Mouse (Mus musculus): ENCODE data around the gene Ptms. TPM values are rescaled to one million over a fixed set of nuclear protein-coding genes. Genes with fewer than 3 reads are reported as not detected.
A peak's percentile ranks its signal among the peaks of the same experiment; 100 is the strongest.

Gene Ptms
- polyA plus RNA-seq, 1 experiment from 2014 or later: 864 TPM

DNA sequence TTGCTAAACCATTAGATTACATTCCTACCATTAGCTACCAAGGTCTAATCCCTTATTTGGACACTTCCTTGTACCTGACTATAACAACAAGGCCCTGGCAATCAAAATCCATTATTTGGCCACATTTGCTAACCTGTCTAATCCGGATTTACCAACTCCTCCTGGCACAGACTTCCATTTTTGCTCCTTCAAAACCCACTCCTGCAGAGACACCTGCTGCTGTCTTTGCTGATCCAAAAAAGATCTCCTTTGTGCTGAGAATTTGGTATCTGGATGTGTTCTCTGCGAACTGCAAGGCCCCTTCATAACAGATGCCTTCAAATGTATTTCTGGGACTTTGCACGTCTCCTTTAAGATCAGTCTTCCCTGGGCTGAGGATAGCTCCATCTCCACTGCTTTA, 23.6 kb upstream of the Ptms start:
- H3K27me3 ChIP-seq: no peaks in the 10 kb centered on the region
- no peak overlapping the region for H3K27ac ChIP-seq (replicated peaks)
- 90% methylated on average over 3 of the region's 3 CpGs for WGBS
- H3K36me3 ChIP-seq: peaks cover 7% of the 10 kb centered on the region
- no peak for ATAC-seq (ENCODE audit: low FRiP score, low read depth)
- no peaks in the 10 kb centered on the region for H3K4me1 ChIP-seq (replicated peaks)
- H3K9ac ChIP-seq: no peak overlapping the region
- no peak overlapping the region for H3K4me3 ChIP-seq
- H3K4me2 ChIP-seq: no peak overlapping the region
- H3K9me3 ChIP-seq: no peaks in the 10 kb centered on the region

DNA sequence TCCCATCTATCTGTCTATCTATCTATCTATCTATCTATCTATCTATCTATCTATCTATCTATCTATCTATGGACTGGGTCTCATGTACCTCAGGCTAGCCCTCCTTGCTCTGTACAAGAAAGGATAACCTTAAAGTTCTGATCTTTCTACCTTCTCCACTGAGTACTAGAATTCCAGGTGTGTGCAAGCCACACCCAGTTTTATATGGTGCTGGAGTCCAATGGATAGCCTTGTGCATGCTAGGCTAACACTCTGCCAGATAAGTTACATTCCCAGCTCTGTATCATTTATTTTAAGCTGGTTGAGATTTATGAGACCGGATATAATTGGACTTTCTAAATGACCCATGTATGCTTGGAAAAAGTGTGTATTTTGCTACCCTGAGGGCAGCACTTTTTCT, 21.8 kb upstream of the Ptms start:
- H3K9me3 ChIP-seq: no peaks in the 10 kb centered on the region
- no peak overlapping the region for H3K4me2 ChIP-seq
- no peaks in the 10 kb centered on the region for H3K4me1 ChIP-seq (replicated peaks)
- H3K4me3 ChIP-seq: no peak overlapping the region
- no peaks in the 10 kb centered on the region for H3K27me3 ChIP-seq
- no peak overlapping the region for H3K27ac ChIP-seq (replicated peaks)
- H3K36me3 ChIP-seq: peaks cover 24% of the 10 kb centered on the region
- no peak overlapping the region for H3K9ac ChIP-seq
- 95% methylated on average over 1 of the region's 1 CpGs for WGBS
- no peak for ATAC-seq (ENCODE audit: low FRiP score, low read depth)

DNA sequence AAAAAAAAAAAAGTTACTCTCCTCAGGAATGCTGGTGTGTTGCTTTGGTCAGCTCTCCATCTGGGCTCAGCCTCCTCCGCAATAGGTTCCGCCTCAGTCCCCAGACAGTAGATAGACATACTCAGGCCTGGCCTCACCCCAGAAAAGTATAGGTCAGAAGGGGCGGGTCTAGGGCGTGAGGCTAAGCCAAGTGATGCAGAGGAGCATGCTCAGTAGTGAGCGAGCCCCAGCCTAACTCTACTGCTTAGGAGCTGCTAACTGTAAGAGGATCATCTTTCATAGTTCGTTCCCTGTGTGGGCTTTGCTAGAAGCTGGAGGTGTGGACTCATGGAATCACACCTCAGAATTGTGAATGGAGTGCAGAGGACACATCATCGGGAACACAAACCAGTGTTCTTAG, 18.7 kb upstream of the Ptms start:
- Histone ChIP-seq H3K4me1 (replicated peaks) (peaks cover 4% of the 10 kb centered on the region; the same call in 1 of the 2 replicates), H3K27me3 (no peaks in the 10 kb centered on the region), H3K4me3 (no peak overlapping the region), H3K4me2 (no peak overlapping the region), H3K9me3 (no peaks in the 10 kb centered on the region), H3K27ac (replicated peaks) (no peak overlapping the region), H3K36me3 (peaks cover 53% of the 10 kb centered on the region), H3K9ac (no peak overlapping the region)
- 98% methylated on average over 7 of the region's 7 CpGs for WGBS
- ATAC-seq (ENCODE audit: low FRiP score, low read depth): no peak

DNA sequence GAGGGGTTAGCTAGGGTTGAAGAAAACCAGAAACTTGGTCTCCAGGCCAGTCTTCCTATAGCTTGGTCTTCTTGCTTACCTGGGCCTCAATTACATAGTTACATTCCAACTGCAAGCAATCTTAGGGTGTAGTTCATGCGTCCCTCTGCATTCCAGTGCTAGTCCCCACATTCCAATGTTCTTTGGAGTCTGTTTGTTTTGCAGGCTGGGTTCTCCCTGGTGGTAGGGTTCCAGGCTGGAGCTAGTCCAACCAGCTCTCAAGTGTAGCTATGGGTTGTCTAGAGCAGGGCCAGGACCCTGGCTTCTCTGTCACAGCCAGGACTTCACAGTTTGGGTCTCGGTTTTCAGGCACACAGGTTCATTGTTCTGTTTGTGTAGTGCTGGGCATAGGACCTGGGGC, 17.6 kb upstream of the Ptms start:
- Histone ChIP-seq H3K9ac (no peak overlapping the region), H3K36me3 (peaks cover 58% of the 10 kb centered on the region)
- ATAC-seq (ENCODE audit: low FRiP score, low read depth): no peak

DNA sequence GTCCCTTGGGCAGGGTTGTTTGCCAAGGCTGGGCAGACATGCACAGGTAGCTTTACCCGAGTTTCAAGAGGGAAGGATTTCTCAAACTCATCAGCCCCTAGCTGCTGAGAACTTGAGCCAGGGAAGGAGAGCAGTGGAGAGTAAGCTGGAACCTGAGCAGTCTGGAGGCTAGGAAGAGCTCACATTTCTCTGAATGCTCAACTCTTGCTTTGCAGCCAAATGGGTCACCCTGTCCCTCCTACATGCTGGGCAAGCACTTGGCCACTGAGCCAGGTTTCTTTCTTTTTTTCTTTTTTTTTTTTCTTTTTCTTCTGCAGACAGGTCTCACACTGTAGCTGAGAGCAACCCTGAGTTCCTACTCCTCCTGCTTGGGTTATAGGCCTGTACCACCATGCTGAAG, 16.8 kb upstream of the Ptms start:
- no peak for ATAC-seq (ENCODE audit: low FRiP score, low read depth)
- no peaks in the 10 kb centered on the region for H3K27me3 ChIP-seq
- H3K9me3 ChIP-seq: no peaks in the 10 kb centered on the region
- H3K27ac ChIP-seq (replicated peaks): no peak overlapping the region
- no peak overlapping the region for H3K4me3 ChIP-seq
- H3K36me3 ChIP-seq: peaks cover 58% of the 10 kb centered on the region
- no peak overlapping the region for H3K4me2 ChIP-seq
- WGBS: 78% methylated on average over 1 of the region's 1 CpGs
- H3K9ac ChIP-seq: no peak overlapping the region
- H3K4me1 ChIP-seq (replicated peaks): peaks cover 19% of the 10 kb centered on the region

More for the DNA sequence above, 17.6 kb upstream of the Ptms start:
- H3K27ac ChIP-seq (replicated peaks): no peak overlapping the region
- H3K4me3 ChIP-seq: no peak overlapping the region
- H3K9me3 ChIP-seq: no peaks in the 10 kb centered on the region
- WGBS: 86% methylated on average over 2 of the region's 2 CpGs
- no peak overlapping the region for H3K4me2 ChIP-seq
- no peaks in the 10 kb centered on the region for H3K27me3 ChIP-seq
- peaks cover 13% of the 10 kb centered on the region for H3K4me1 ChIP-seq (replicated peaks)

DNA sequence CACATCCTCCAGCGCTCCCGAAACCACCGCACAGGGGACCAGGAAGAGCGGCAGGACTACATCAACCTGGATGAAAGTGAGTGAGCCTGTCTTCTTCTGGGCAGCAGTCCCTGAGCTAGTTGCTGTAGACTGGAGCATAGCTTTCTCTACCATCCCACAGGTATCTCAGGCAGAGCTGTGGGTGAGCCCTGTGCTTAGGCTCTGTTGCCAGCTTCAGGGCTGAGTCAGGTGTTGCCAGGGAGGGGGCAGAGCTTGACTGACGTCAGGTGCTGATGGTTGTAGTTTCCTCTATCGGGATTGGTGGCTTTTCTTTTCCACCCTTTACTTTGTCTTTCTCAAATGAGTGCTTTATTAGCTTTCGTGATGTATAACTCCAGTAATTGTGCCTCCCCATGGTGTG, 14.8 kb upstream of the Ptms start:
- Histone ChIP-seq H3K4me3 (no peak overlapping the region), H3K27me3 (no peaks in the 10 kb centered on the region), H3K4me1 (replicated peaks) (peaks cover 28% of the 10 kb centered on the region), H3K9ac (no peak overlapping the region), H3K9me3 (no peaks in the 10 kb centered on the region), H3K27ac (replicated peaks) (no peak overlapping the region), H3K4me2 (no peak overlapping the region), H3K36me3 (peaks cover 58% of the 10 kb centered on the region)
- no peak for ATAC-seq (ENCODE audit: low FRiP score, low read depth)
- 91% methylated on average over 7 of the region's 7 CpGs for WGBS

DNA sequence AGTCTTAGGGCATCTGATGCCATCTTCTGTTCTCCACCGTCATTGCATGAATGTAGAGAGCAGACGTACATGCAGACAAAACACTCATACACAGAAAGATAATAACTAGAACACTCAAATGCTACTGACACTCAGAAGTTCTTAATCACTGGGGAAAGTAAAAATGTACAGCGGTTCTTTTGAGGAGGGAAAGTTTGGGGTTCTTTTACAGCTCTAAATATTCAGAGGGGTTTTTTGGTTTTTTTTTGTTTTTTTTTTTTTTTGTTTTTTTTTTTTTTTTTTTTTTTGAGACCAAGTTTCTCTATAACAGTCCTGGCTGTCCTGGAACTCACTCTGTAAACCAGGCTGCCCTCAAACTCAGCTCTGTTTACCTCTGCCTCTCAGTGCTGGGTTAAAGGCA, 13.2 kb upstream of the Ptms start:
- Histone ChIP-seq H3K27ac (replicated peaks) (no peak overlapping the region), H3K9ac (no peak overlapping the region), H3K4me1 (replicated peaks) (peaks cover 28% of the 10 kb centered on the region), H3K9me3 (no peaks in the 10 kb centered on the region), H3K27me3 (no peaks in the 10 kb centered on the region), H3K4me3 (no peak overlapping the region), H3K36me3 (peaks cover 46% of the 10 kb centered on the region), H3K4me2 (peak overlapping the region; percentile 90)
- 87% methylated on average over 3 of the region's 3 CpGs for WGBS
- ATAC-seq (ENCODE audit: low FRiP score, low read depth): no peak

DNA sequence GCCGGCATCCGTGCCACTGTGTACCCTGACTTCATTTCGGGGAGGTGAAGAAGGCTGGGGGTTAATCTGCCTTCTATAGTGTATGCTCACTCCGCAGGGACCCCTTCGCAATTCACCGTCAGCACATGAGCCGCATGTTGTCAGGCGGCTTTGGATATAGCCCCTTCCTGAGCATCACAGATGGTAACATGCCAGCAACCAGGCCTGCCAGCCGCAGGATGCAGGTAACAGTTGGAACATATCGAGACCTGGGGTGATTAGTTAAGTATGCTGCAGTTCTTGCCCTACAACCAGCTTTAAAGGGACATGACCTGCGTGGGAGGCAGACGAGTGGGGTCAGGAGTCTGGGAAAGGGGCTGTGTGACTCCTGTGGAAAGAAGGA, 12.4 kb upstream of the Ptms start:
- peak overlapping the region; percentile 90 for H3K4me2 ChIP-seq
- H3K4me1 ChIP-seq (replicated peaks): peaks cover 28% of the 10 kb centered on the region
- peak overlapping the region; percentile 98 for H3K27ac ChIP-seq (replicated peaks)
- ATAC-seq (ENCODE audit: low FRiP score, low read depth): no peak
- H3K27me3 ChIP-seq: no peaks in the 10 kb centered on the region
- H3K36me3 ChIP-seq: peaks cover 39% of the 10 kb centered on the region
- H3K4me3 ChIP-seq: peak overlapping the region; percentile 99
- H3K9ac ChIP-seq: peak overlapping the region; percentile 99
- 44% methylated on average over 12 of the region's 12 CpGs for WGBS
- H3K9me3 ChIP-seq: no peaks in the 10 kb centered on the region

DNA sequence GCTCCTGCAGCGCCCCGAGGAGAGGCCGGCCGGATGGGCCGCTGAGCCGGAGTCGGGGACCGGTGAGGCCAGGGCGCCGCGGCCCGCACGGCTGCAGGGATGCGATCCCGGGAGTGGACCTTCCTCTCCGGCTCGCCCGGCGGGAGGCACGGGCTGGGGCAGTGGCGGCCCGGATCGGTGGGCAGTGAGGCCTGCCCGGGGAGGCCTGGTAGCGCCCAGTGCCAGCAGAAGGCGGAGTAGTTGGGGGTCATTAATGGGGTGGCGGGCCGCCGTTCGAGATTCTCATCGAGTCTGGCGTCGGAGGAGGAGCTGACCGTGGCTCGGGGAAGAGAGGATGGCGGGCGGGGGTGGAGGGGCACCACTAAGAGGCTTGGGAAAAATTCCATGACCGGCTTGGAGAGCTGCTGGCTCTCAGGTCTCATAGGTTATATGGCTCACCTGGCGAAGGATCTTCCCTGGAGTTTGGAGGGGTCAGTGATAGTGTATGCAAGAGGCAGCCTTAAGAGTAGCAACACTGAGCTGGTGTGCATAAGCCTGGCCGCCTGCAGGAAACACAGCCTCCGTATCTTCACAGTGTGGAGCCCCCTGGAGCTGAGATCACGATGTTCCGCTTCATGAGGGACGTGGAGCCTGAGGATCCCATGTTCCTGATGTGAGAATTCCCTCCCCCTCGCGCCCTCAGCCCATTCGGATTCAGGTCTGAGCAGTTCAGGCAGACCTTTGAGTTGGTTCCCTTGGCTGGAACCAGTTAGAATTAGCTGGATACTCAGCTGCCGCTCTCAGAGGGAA, 11.8 kb upstream of the Ptms start:
- WGBS: 2% methylated on average over 46 of the region's 48 CpGs
- no peaks in the 10 kb centered on the region for H3K9me3 ChIP-seq
- peak overlapping the region; percentile 90 for H3K4me2 ChIP-seq
- H3K4me3 ChIP-seq: peak overlapping the region; percentile 99
- H3K27me3 ChIP-seq: no peaks in the 10 kb centered on the region
- H3K9ac ChIP-seq: peak overlapping the region; percentile 99
- H3K4me1 ChIP-seq (replicated peaks): peaks cover 28% of the 10 kb centered on the region
- ATAC-seq (ENCODE audit: low FRiP score, low read depth): peak; percentile 55
- H3K27ac ChIP-seq (replicated peaks): peak overlapping the region; percentile 98
- peaks cover 34% of the 10 kb centered on the region for H3K36me3 ChIP-seq

DNA sequence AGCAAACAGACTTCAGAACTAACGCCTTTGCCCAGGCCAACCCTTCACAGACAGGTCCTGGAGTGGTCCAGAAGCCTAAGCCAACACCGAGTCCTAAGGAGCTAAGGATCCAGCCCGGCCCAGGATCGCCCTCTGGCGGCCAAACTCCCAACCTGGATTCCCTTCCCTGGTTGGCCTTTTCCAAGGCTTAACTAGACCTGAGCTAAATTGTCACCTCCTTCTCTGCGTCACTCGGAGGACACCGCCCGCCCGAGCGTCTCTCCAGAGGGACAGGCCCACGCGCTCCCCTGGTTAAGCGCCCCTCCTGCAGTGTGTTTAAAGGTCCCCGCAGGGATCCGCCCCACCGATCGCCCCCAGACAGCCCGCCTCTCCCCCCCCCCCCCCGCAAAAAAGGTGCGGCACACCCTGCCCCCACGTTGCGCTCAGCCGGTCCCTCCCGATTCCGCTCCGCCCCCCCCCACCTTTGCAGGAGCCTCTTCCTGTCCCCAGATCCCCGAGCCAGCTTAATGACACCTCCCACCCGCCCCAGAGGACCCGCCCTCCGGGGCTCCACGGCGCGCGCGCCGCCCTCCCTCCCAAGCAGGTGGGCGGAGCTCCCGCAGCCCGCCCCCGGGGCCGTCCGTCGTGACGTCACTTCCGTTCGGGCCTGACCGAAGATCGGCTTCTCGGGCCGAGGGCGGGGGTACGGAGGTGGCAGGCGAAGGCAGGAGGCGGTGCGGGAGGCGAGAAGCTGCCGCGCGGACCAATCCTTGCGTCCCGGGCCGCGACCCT, 11.0 kb upstream of the Ptms start, which contains the start of gene Mlf2:
Gene Mlf2 (plus strand): TSS at position 633 of the 771 bp plus-strand sequence.
- no peaks in the 10 kb centered on the region for H3K9me3 ChIP-seq
- H3K9ac ChIP-seq: peak within 1 kb of the TSS; percentile 99
- H3K36me3 ChIP-seq: peaks cover 27% of the 10 kb centered on the region
- H3K27me3 ChIP-seq: no peaks in the 10 kb centered on the region
- peaks cover 28% of the 10 kb centered on the region for H3K4me1 ChIP-seq (replicated peaks)
- H3K4me3 ChIP-seq: peak within 1 kb of the TSS; percentile 99
- peak within 1 kb of the TSS; percentile 98 for H3K27ac ChIP-seq (replicated peaks)
- H3K4me2 ChIP-seq: peak within 1 kb of the TSS; percentile 90
- WGBS: under 1% methylated on average over 56 of the region's 64 CpGs
- ATAC-seq (ENCODE audit: low FRiP score, low read depth): peak; percentile 95

DNA sequence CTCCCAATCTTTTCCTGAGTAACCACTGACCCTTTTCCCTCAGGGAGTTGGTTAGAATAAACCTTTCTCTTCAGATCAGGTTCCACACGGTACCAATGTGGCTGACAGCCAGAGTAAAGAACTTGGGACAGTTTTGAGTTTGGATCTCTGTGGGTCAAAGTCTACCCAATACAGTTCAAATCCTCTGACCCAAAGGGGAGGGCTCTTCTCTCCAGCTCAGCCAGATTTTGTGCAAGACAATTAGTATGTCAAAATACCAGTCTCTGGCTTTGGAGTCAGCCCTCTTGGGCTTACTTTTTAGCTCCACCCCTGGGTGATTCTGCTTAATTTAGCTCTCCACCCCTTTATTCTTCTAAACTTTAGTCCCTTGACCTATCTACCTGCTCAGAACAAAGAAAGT, 10.3 kb upstream of the Ptms start:
- H3K36me3 ChIP-seq: peaks cover 21% of the 10 kb centered on the region
- H3K4me2 ChIP-seq: peak overlapping the region; percentile 90
- peak overlapping the region; percentile 99 for H3K9ac ChIP-seq
- ATAC-seq (ENCODE audit: low FRiP score, low read depth): no peak
- peaks cover 28% of the 10 kb centered on the region for H3K4me1 ChIP-seq (replicated peaks)
- H3K27me3 ChIP-seq: no peaks in the 10 kb centered on the region
- H3K4me3 ChIP-seq: peak overlapping the region; percentile 99
- peak overlapping the region; percentile 98 for H3K27ac ChIP-seq (replicated peaks)
- H3K9me3 ChIP-seq: no peaks in the 10 kb centered on the region
- WGBS: 28% methylated on average over 1 of the region's 1 CpGs

DNA sequence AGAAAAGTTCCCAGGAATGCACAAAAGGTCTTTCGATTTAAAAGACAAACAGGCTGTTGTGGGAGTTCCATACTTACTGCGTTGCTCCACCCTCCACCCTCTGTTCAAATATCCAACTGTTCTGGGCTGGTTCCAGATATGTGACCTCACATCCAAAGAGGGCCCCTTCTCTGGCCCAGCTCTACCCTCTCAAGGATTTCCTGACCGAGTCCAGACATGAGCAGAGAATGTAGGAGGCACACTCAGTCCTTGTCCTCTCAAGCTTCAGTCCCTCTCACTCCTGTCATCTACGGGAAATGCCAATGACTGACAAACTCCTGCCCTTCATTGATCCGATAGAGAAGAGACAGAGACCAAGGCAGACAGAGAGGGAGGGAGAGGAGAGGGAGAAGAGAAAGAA, 6.0 kb upstream of the Ptms start:
- no peak overlapping the region for H3K4me2 ChIP-seq
- H3K4me1 ChIP-seq (replicated peaks): peaks cover 20% of the 10 kb centered on the region
- H3K9ac ChIP-seq: no peak overlapping the region
- no peaks in the 10 kb centered on the region for H3K27me3 ChIP-seq
- no peaks in the 10 kb centered on the region for H3K36me3 ChIP-seq
- H3K9me3 ChIP-seq: no peaks in the 10 kb centered on the region
- ATAC-seq (ENCODE audit: low FRiP score, low read depth): no peak
- no peak overlapping the region for H3K4me3 ChIP-seq
- WGBS: 51% methylated on average over 5 of the region's 5 CpGs
- no peak overlapping the region for H3K27ac ChIP-seq (replicated peaks)

Measured in hindbrain, embryonic 15.5 days (tissue).